Mouse (Mus musculus): ENCODE measurements around the gene Ryr2. TPM values are rescaled to one million over a fixed set of nuclear protein-coding genes. Genes with fewer than 3 reads are reported as not detected.
"Not testable (repeated sequence)": the region's sequence is repeated elsewhere in the genome, so short reads cannot be mapped to it uniquely, and the experiment has no call there.

Ryr2 gene
- total RNA-seq (2017), result not detected in 2 replicates

DNA sequence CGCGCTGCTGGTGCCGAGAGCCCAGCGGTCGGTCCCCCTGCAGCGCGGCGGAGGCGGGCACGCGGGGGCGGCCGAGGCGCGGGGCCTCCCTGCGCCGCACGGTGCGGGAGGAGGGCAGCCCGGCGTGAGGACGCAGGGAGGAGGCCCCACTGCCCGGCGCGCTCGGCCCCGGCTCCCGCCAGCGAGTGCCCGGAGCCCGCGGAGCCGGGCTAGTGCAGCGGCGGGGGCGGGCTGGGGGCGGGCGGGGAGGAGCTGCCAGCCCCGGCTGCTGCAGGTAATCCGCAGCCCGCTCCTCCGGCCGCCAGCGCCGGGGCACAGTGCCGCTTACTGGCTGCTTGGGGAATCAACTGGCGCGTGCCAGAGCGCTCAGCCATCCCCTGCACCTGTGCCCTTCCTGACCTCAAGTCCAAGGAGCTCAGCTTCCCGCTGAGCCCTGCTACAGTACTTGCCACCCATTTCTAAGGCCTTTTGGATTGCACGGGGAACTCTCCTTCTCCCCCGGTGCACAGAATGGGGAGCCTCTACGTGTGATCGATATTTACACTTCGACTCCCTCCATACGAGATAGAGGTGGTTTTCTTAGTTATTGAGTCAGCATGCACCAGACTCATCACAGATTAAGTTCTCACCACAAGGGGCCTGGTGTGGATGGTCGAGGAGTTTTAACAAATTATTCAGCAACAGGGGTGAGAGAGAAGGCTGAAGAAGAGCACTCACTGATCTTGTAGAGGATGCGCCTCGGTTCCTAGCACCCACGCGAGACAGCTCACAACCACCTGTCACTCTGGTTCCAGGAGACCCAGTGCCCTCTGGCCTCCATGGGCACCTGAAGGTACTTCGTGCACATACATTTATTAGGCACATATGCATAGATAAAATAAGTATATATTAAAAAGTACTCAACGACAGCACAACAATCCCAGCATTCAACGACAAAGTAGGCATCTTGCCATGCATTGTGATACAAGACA is at the start of gene Ryr2:
Gene Ryr2 (minus strand): TSS at position 284 of the 971 bp plus-strand sequence.
- ATAC-seq (replicated peaks in 1 of 2; ENCODE audit: insufficient read depth in 1 of 2, low FRiP score in 2 of 2, low TSS enrichment in 1 of 2, low read depth in 1 of 2, poor library complexity in 2 of 2, severe bottlenecking in 2 of 2), result peak; percentile 69 to 79

- no peak for ATAC-seq (replicated peaks in 1 of 2; ENCODE audit: insufficient read depth in 1 of 2, low FRiP score in 2 of 2, low TSS enrichment in 1 of 2, low read depth in 1 of 2, poor library complexity in 2 of 2, severe bottlenecking in 2 of 2)
Measured at GRCm38 (mm10) chr13:12153922-12154321, 47.2 kb upstream of the Ryr2 start.

- no peak for ATAC-seq (replicated peaks in 1 of 2; ENCODE audit: insufficient read depth in 1 of 2, low FRiP score in 2 of 2, low TSS enrichment in 1 of 2, low read depth in 1 of 2, poor library complexity in 2 of 2, severe bottlenecking in 2 of 2)
Measured at GRCm38 (mm10) chr13:12146918-12147507, 40.3 kb upstream of the Ryr2 start.

GRCm38 (mm10) chr13:12146402-12146801 is 39.7 kb upstream of the Ryr2 start:
- ATAC-seq (replicated peaks in 1 of 2; ENCODE audit: insufficient read depth in 1 of 2, low FRiP score in 2 of 2, low TSS enrichment in 1 of 2, low read depth in 1 of 2, poor library complexity in 2 of 2, severe bottlenecking in 2 of 2), result no peak

DNA sequence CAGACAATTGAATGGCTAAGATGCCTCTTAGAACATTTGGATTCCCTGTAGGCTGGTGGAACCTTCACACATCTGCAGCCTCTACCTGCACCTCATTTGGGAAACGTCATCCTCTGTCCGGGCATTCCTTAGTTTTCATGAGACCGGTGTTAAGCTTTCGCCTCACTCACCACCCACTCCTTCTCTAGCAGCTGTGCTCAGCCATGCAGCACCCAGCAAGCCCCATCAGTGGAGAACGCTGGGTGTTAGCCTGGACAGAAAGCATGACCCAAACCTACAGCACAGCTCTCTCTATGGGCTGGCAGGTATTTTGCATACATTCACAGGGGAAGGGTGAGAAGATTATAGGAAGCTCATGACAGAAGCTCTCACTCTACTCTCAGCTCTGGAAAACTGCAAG is 36.6 kb upstream of the Ryr2 start:
- ATAC-seq (replicated peaks in 1 of 2; ENCODE audit: insufficient read depth in 1 of 2, low FRiP score in 2 of 2, low TSS enrichment in 1 of 2, low read depth in 1 of 2, poor library complexity in 2 of 2, severe bottlenecking in 2 of 2), result no peak

GRCm38 (mm10) chr13:12136461-12136860 is 29.7 kb upstream of the Ryr2 start:
- ATAC-seq (replicated peaks in 1 of 2; ENCODE audit: insufficient read depth in 1 of 2, low FRiP score in 2 of 2, low TSS enrichment in 1 of 2, low read depth in 1 of 2, poor library complexity in 2 of 2, severe bottlenecking in 2 of 2), result not testable (repeated sequence)

- ATAC-seq (replicated peaks in 1 of 2; ENCODE audit: insufficient read depth in 1 of 2, low FRiP score in 2 of 2, low TSS enrichment in 1 of 2, low read depth in 1 of 2, poor library complexity in 2 of 2, severe bottlenecking in 2 of 2), result no peak
Measured at GRCm38 (mm10) chr13:12133549-12133948, 26.8 kb upstream of the Ryr2 start.

- ATAC-seq (replicated peaks in 1 of 2; ENCODE audit: insufficient read depth in 1 of 2, low FRiP score in 2 of 2, low TSS enrichment in 1 of 2, low read depth in 1 of 2, poor library complexity in 2 of 2, severe bottlenecking in 2 of 2), result no peak
Measured at GRCm38 (mm10) chr13:12132160-12132710, 25.5 kb upstream of the Ryr2 start.

DNA sequence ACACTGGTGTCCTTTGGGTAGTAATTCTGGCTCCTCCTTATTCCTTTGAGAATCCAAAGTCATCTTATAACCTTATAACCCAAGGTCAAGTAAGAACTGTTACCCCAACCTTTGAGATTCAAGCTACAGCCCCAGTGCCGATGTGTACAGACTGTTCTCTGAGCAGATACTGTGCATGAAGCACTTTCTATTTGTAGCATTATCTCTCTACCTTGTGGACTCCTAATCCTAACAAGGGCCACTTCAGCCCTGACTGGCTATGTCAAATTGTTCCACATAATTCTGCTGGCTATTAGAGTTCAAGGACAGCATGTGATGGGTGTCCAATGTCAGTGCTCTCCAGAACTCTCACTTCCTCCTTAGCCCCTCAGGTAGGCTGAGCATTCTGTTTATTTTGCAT is 22.4 kb upstream of the Ryr2 start:
- no peak for ATAC-seq (replicated peaks in 1 of 2; ENCODE audit: insufficient read depth in 1 of 2, low FRiP score in 2 of 2, low TSS enrichment in 1 of 2, low read depth in 1 of 2, poor library complexity in 2 of 2, severe bottlenecking in 2 of 2)

- no peak for ATAC-seq (replicated peaks in 1 of 2; ENCODE audit: insufficient read depth in 1 of 2, low FRiP score in 2 of 2, low TSS enrichment in 1 of 2, low read depth in 1 of 2, poor library complexity in 2 of 2, severe bottlenecking in 2 of 2)
Measured at GRCm38 (mm10) chr13:12126099-12126498, 19.4 kb upstream of the Ryr2 start.

DNA sequence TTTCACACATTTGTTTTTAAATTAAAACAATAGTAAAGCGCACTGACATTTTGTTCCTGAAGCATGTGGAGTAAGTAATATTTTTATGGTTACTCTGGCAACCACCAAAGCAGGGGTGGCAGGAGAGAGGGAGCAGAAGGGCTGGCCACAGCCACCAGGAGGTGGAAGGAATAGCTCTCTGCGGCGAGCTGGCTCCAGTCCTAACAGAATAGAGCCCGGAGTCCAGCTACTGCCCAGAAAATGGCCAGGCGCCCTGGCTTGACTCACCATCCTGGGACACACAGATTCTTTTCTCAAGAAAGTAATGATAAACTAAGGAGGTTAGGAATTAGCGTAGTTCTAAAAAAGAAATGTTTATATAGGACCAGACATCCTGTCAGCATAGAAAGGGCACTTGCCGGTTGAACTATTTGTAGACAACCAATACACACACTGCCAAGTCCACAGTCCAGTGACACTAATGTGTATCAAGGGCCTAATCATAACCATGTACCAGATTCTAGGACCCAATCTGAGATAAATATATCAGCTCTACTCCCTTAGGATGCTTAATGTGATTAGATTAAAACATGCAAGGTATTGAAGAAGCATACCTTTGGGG is 18.3 kb upstream of the Ryr2 start:
- no peak for ATAC-seq (replicated peaks in 1 of 2; ENCODE audit: insufficient read depth in 1 of 2, low FRiP score in 2 of 2, low TSS enrichment in 1 of 2, low read depth in 1 of 2, poor library complexity in 2 of 2, severe bottlenecking in 2 of 2)

DNA sequence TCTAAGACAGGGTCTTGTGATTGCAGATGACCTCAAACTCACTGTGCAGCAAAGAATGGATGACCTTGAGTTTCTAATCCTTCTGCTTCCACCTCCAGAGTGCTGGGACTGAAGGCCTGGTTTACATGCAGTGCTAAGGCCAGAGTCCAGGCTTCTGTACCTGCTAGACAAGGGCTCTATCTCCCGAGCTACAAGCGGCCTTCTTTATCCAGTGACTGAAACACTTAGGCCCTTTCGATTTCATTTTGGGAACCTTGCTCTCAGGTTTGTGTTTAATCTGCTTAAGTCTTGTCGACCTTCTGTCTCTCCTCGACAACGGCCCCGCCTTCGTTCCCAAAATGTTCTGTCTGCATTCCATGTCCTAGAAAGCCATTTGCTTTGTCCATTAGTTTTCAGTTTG is 8.8 kb upstream of the Ryr2 start:
- ATAC-seq (replicated peaks in 1 of 2; ENCODE audit: insufficient read depth in 1 of 2, low FRiP score in 2 of 2, low TSS enrichment in 1 of 2, low read depth in 1 of 2, poor library complexity in 2 of 2, severe bottlenecking in 2 of 2), result no peak

- ATAC-seq (replicated peaks in 1 of 2; ENCODE audit: insufficient read depth in 1 of 2, low FRiP score in 2 of 2, low TSS enrichment in 1 of 2, low read depth in 1 of 2, poor library complexity in 2 of 2, severe bottlenecking in 2 of 2), result no peak
Measured at GRCm38 (mm10) chr13:12114816-12115215, 8.1 kb upstream of the Ryr2 start.

GRCm38 (mm10) chr13:12108955-12109354 is 2.2 kb upstream of the Ryr2 start:
- ATAC-seq (replicated peaks in 1 of 2; ENCODE audit: insufficient read depth in 1 of 2, low FRiP score in 2 of 2, low TSS enrichment in 1 of 2, low read depth in 1 of 2, poor library complexity in 2 of 2, severe bottlenecking in 2 of 2), result no peak

DNA sequence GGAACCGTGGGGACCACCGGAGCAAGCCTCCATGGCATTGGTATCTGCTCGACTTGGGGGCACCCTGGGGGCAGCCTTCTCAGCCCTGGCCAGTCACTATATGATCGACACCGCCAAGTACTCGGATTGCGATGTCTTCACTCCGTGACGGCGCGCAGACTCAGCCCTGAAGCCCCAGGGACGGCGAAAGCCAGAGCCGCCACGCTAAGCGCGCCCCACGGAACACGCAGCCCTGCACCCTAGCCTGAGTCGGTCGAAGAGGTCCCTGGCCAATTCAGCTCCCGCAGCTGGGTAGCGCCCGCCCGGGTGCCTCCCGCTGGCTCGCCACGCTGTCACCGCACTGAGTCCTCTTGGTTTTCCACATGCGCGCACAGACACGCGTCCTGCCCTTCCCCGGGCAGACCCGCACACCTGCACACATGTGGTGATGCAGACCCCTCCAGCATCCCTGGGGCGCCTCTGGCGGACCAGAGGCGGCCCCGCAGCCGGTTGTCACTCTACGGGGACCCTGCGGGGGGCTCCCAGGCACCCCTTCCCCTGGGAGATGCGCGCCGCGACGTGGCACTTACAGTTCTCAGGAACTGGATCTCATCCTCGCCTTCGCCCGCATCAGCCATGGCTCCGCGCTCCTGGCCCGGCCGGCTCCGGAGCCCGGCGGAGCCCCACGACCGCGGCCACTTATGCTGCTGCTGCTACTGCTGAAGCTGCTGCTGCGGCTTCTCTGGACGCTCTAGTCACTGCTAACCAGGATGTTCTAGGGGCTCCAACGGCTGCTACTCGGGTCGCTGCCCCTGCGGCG is 716 bp downstream of the Ryr2 start:
- no peak for ATAC-seq (replicated peaks in 1 of 2; ENCODE audit: insufficient read depth in 1 of 2, low FRiP score in 2 of 2, low TSS enrichment in 1 of 2, low read depth in 1 of 2, poor library complexity in 2 of 2, severe bottlenecking in 2 of 2)

GRCm38 (mm10) chr13:12105231-12105829 is 1.4 kb downstream of the Ryr2 start:
- ATAC-seq (replicated peaks in 1 of 2; ENCODE audit: insufficient read depth in 1 of 2, low FRiP score in 2 of 2, low TSS enrichment in 1 of 2, low read depth in 1 of 2, poor library complexity in 2 of 2, severe bottlenecking in 2 of 2), result no peak

- ATAC-seq (replicated peaks in 1 of 2; ENCODE audit: insufficient read depth in 1 of 2, low FRiP score in 2 of 2, low TSS enrichment in 1 of 2, low read depth in 1 of 2, poor library complexity in 2 of 2, severe bottlenecking in 2 of 2), result no peak
Measured at GRCm38 (mm10) chr13:12104318-12104717, 2.4 kb downstream of the Ryr2 start.
